Mouse (Mus musculus): ENCODE measurements around the gene Tma7.

GRCm38 (mm10) chr9:109103250-109103649, 20.9 kb upstream of the Tma7 start:
- TF ChIP-seq TBP (IDR thresholded peaks at IDR 0.05; ENCODE audit: low read depth, low read length): no peak
- TF ChIP-seq POLR2A (IDR thresholded peaks at IDR 0.05; ENCODE audit: control insufficient read depth in 1 of 2, insufficient read depth in 1 of 2, low read depth in 1 of 2, low read length in 2 of 2, poor library complexity in 1 of 2): no peak
- no peak for TF ChIP-seq HCFC1 (IDR thresholded peaks at IDR 0.05; ENCODE audit: low read depth, low read length)
- TF ChIP-seq CTCF (IDR thresholded peaks at IDR 0.05 in 2 of 3, conservative IDR thresholded peaks at IDR 0.05 in 1 of 3; ENCODE audit: control insufficient read depth in 1 of 3, insufficient read depth in 1 of 3, low read depth in 2 of 3, low read length in 3 of 3, poor library complexity in 1 of 3, severe bottlenecking in 1 of 3): no peak
- TF ChIP-seq EP300 (IDR thresholded peaks at IDR 0.05; ENCODE audit: low read depth in 1 of 2, low read length in 2 of 2): no peak

All from MEL (cell line).